In the genomic region with DNA sequence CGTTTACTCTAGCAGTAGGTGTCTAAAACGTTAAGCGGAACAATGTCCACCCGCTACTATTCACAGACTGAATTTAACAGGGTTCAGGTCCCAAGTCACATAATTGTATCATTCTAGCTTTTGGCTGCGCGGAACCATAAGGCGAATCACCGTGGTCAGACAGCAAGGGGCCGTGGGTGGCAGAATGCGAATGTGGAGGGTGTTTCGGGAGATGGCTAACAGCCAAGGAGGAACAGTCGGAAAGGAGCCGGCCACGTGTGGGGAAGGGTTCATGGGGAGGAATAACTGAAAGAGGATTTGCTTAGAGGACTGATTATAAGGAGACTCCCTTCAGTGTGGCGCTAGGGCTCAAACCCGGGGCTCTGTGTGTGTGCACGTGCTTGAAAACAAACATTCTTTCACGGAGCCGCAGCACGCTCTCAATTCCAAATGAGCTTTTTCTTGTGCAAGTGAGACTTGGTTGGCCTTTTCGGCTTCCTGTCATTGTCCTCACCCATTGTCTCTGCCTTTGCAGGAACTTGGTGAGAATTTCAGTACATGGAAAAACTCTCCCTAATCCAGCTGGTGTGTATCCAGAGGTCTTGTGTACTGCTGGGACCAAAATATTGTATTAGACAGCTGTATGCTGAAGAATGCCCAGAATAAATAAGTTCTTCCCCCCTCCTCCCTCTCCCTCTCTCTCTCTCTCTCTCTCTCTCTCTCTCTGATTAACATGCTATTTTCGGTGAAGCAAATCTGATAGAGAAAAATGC, we compare ENCODE assay signal across 8 mouse cellular contexts.
DNase-seq lines count a peak whose midpoint lies in the region; ATAC-seq and TF ChIP-seq lines count a peak whose summit lies in the region.

No protein-coding gene starts in this region.

- DNase-seq in cerebellum, adult 11 months = no peak
- peak; percentile 14 to 26 for DNase-seq in cerebellum, postnatal 36 days
- DNase-seq in intestine, embryonic 14.5 days (ENCODE audit: low spot score) = peak; percentile 68
- DNase-seq in lung, adult 2 months = peak; percentile 19

- no peaks in the 10 kb centered on the region for H3K36me3 ChIP-seq in intestine, embryonic 14.5 days (ENCODE audit: control insufficient read depth, insufficient read depth, low read length)
- H3K36me3 ChIP-seq in neural tube, embryonic 14.5 days (ENCODE audit: control insufficient read depth, insufficient read depth, low read length) = no peaks in the 10 kb centered on the region

- H3K9me3 ChIP-seq in intestine, embryonic 14.5 days (ENCODE audit: control insufficient read depth, low read length) = no peaks in the 10 kb centered on the region
- no peaks in the 10 kb centered on the region for H3K9me3 ChIP-seq in neural tube, embryonic 14.5 days (ENCODE audit: control insufficient read depth, low read length)

- no peaks in the 10 kb centered on the region for H3K27me3 ChIP-seq in intestine, embryonic 14.5 days (replicated peaks; ENCODE audit: control insufficient read depth, insufficient read depth, low read length)
- H3K27me3 ChIP-seq in neural tube, embryonic 14.5 days (ENCODE audit: control insufficient read depth, insufficient read depth, low read length) = no peaks in the 10 kb centered on the region

- no peak for TF ChIP-seq POLR2A in lung, adult 2 months (IDR thresholded peaks at IDR 0.05; ENCODE audit: borderline replicate concordance, extremely low read depth, low read depth, low read length)

- peak; percentile 52 for ATAC-seq in cerebellum, adult (ENCODE audit: insufficient number of reproducible peaks, low FRiP score, low TSS enrichment)
- peak; percentile 35 for ATAC-seq in granulocyte monocyte progenitor cell, adult 5-6 weeks (replicated peaks; ENCODE audit: poor library complexity, severe bottlenecking)
- no peak for ATAC-seq in intestine, embryonic 14.5 days (replicated peaks; ENCODE audit: low FRiP score, low TSS enrichment, low read depth)
- ATAC-seq in neural tube, embryonic 14.5 days (ENCODE audit: low read depth) = peak; percentile 64; the same call in 1 of the 2 replicates
- no peak for ATAC-seq in inflammation-experienced regulatory T-cells, adult 6 months

- TF ChIP-seq CTCF in lung, adult 2 months (IDR thresholded peaks at IDR 0.05; ENCODE audit: insufficient read depth, low read length) = no peak

- no peak overlapping the region for H3K4me3 ChIP-seq in intestine, embryonic 14.5 days (ENCODE audit: low read depth, low read length)
- peak overlapping the region; percentile 44 for H3K4me3 ChIP-seq in lung, adult 2 months (replicated peaks; ENCODE audit: extremely low read depth, low read depth, low read length)
- 0 out of 2 replicates have a peak overlapping the region, but pooled peaks have one; percentile 6 for H3K4me3 ChIP-seq in neural tube, embryonic 14.5 days (ENCODE audit: low read depth, low read length)

- H3K4me2 ChIP-seq in intestine, embryonic 14.5 days (ENCODE audit: low read length) = peak overlapping the region; percentile 32; the same call in 1 of the 2 replicates
- H3K4me2 ChIP-seq in neural tube, embryonic 14.5 days (ENCODE audit: low read depth, low read length) = peak overlapping the region; percentile 42

- H3K4me1 ChIP-seq in intestine, embryonic 14.5 days (replicated peaks; ENCODE audit: control insufficient read depth, insufficient read depth, low read length) = no peaks in the 10 kb centered on the region
- no peaks in the 10 kb centered on the region; the same call in 1 of the 2 replicates for H3K4me1 ChIP-seq in lung, adult 2 months (ENCODE audit: control insufficient read depth, insufficient read depth, low read length)
- peaks cover 7% of the 10 kb centered on the region; the same call in 1 of the 2 replicates for H3K4me1 ChIP-seq in neural tube, embryonic 14.5 days (ENCODE audit: control insufficient read depth, insufficient read depth, low read length)

- H3K9ac ChIP-seq in intestine, embryonic 14.5 days (ENCODE audit: low read length) = no peak overlapping the region
- peak overlapping the region; percentile 26; the same call in 1 of the 2 replicates for H3K9ac ChIP-seq in neural tube, embryonic 14.5 days (replicated peaks; ENCODE audit: low read depth, low read length)

- 45% methylated on average over 22 of the region's 22 CpGs for WGBS in intestine, embryonic 14.5 days
- 18% methylated on average over 22 of the region's 22 CpGs for WGBS in lung, adult 2 months
- WGBS in neural tube, embryonic 14.5 days = 25% methylated on average over 22 of the region's 22 CpGs

- peak overlapping the region; percentile 60 for H3K27ac ChIP-seq in intestine, embryonic 14.5 days (ENCODE audit: low read depth)
- peak overlapping the region; percentile 49; the same call in 1 of the 2 replicates for H3K27ac ChIP-seq in neural tube, embryonic 14.5 days (ENCODE audit: low read depth, low read length)

Comparison
In these comparisons a context has a peak if more than half of its experiments do, and no peak if none do; other contexts are left out.
1. ATAC-seq: peak in cerebellum, adult (single experiment), granulocyte monocyte progenitor cell, adult 5-6 weeks (single experiment) and neural tube, embryonic 14.5 days (single experiment); none in intestine, embryonic 14.5 days (single experiment) and inflammation-experienced regulatory T-cells, adult 6 months (single experiment).